Mouse (Mus musculus) skeletal muscle tissue, adult 2 months (tissue): Measurements from ENCODE around the gene Mmadhc.
A peak's percentile ranks its signal among the peaks of the same experiment; 100 is the strongest.

Experiments
- DNase-seq: peaks from one replicate; pipeline ENCODE4 v3.0.0-alpha.2; 2012; ENCODE audit warnings: low read depth, low spot score

The Mmadhc gene

GRCm38 (mm10) chr2:50296109-50296986 is at the start of gene Mmadhc:
TSS of gene Mmadhc (minus strand) at chr2:50296801.
- peak; percentile 93 for DNase-seq

- DNase-seq: no peak
Observed at GRCm38 (mm10) chr2:50343598-50343997, 47.0 kb upstream of the Mmadhc start.

GRCm38 (mm10) chr2:50339061-50339460 is 42.5 kb upstream of the Mmadhc start:
- DNase-seq: no peak

- DNase-seq: no peak
Observed at GRCm38 (mm10) chr2:50337596-50337995, 41.0 kb upstream of the Mmadhc start.

- DNase-seq: no peak
Observed at GRCm38 (mm10) chr2:50331716-50332270, 35.2 kb upstream of the Mmadhc start.

- DNase-seq: no peak
Observed at GRCm38 (mm10) chr2:50328181-50328580, 31.6 kb upstream of the Mmadhc start.

GRCm38 (mm10) chr2:50324799-50325198 is 28.2 kb upstream of the Mmadhc start:
- DNase-seq: no peak

- no peak for DNase-seq
Observed at GRCm38 (mm10) chr2:50306663-50307320, 10.2 kb upstream of the Mmadhc start.

GRCm38 (mm10) chr2:50304824-50305577 is 8.4 kb upstream of the Mmadhc start:
- DNase-seq: no peak

- no peak for DNase-seq
Observed at GRCm38 (mm10) chr2:50296987-50297350, 368 bp upstream of the Mmadhc start.

- no peak for DNase-seq
Observed at GRCm38 (mm10) chr2:50295562-50295961, 1.0 kb downstream of the Mmadhc start.

- DNase-seq: no peak
Observed at GRCm38 (mm10) chr2:50294084-50294483, 2.5 kb downstream of the Mmadhc start.

GRCm38 (mm10) chr2:50293572-50293971 is 3.0 kb downstream of the Mmadhc start:
- no peak for DNase-seq

GRCm38 (mm10) chr2:50291901-50292300 is 4.7 kb downstream of the Mmadhc start:
- DNase-seq: no peak

- no peak for DNase-seq
Observed at GRCm38 (mm10) chr2:50290754-50291153, 5.8 kb downstream of the Mmadhc start.

GRCm38 (mm10) chr2:50284781-50285180 is 11.8 kb downstream of the Mmadhc start:
- no peak for DNase-seq

- DNase-seq: peak; percentile 14
Observed at GRCm38 (mm10) chr2:50284040-50284439, 12.6 kb downstream of the Mmadhc start.

- DNase-seq: no peak
Observed at GRCm38 (mm10) chr2:50276715-50277114, 19.9 kb downstream of the Mmadhc start.

GRCm38 (mm10) chr2:50273415-50273814 is 23.2 kb downstream of the Mmadhc start:
- peak; percentile 28 for DNase-seq

GRCm38 (mm10) chr2:50272165-50272564 is 24.4 kb downstream of the Mmadhc start:
- DNase-seq: no peak

GRCm38 (mm10) chr2:50268514-50268913 is 28.1 kb downstream of the Mmadhc start:
- DNase-seq: no peak

- no peak for DNase-seq
Observed at GRCm38 (mm10) chr2:50267046-50267445, 29.6 kb downstream of the Mmadhc start.
